Mouse (Mus musculus) T-helper 1 cell (primary cell): ENCODE data around the gene Zan.

Experiments
- in situ Hi-C: fragments of 300-600 bp; cut with MboI, MseI; formaldehyde crosslinking; loops from one replicate; pipeline ENCODE4 v1.15.1; 2025; ENCODE audit warnings: high pct_unique_total_duplicates

Gene Zan

DNA sequence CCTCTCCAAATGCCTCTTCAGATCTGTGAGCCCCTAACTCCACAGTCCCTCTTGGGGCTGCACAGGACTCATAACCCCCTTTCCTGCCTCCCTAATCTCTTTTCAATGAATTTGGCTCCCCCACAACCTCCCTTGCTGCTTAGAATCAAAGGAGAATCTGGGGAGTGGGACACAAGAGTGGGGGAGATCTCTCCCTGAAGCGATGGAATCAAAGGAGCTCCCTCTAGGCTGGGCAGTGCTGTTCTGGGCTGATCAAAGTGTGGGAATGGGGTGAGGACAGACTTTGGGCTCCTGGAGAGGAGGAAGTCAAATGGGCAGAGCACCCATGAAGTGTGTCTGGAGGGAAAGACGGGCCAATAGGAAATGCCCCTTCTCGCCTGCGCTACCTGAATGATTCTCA is 125.5 kb downstream of the Zan start:
- in situ Hi-C loops = no loop called here

DNA sequence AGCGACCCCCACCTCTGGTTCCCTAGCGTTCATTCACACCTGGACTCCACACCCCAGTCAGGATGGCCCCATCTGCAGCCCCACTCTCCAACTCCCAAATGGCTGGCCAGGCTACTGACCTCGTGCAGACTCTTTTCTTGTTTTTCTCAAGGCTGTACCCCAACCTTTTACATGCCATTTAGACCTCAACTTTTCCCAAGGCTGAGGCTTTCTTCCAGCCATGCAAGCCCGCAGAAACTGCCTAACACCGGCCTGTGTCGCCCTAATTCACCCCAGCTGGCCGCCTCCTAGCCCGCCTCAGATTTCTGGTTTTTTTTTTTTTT is 125.8 kb downstream of the Zan start:
- in situ Hi-C loops = no loop called here

DNA sequence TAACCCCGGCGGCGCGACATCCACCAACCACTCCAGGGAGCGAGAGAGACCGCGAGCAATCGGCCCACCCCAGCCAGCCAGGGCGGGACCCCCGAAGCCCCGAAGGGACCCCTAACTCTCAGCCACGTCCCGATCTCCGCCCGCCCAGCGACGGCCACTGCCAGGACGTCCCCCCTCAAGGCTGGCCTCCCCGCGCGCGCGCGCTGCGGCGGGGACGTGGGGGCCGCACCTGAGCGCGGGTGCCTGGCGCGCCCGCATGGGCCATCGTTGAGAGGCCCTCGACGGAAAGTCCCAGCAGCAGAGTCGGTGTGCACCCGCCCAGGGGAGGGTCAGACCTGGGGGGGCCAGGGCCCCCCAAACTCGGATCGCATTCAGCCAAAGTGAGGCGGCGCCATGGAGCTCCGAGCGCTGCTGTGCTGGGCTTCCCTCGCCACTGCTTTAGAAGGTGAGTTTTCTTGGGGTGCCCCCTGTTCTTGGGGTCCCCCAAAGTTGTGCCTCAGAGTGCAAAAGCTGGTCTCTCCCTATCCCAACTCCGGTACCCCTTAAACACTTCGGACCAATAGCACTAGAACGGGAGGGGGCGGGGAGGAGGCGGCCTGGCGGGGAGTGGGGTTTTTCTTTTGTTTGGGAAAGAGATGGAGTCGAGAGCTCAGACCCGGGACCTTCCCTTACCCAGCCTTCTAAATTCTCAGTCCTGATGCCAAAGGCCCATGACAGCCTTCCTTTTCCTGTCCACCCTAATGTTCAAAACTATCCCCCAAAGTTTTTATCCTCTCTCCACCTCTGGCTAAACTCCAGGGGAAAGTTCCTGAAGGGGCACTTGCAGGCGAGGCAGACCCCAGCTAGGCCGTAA is 126.4 kb downstream of the Zan start:
- in situ Hi-C loops = no loop called here

DNA sequence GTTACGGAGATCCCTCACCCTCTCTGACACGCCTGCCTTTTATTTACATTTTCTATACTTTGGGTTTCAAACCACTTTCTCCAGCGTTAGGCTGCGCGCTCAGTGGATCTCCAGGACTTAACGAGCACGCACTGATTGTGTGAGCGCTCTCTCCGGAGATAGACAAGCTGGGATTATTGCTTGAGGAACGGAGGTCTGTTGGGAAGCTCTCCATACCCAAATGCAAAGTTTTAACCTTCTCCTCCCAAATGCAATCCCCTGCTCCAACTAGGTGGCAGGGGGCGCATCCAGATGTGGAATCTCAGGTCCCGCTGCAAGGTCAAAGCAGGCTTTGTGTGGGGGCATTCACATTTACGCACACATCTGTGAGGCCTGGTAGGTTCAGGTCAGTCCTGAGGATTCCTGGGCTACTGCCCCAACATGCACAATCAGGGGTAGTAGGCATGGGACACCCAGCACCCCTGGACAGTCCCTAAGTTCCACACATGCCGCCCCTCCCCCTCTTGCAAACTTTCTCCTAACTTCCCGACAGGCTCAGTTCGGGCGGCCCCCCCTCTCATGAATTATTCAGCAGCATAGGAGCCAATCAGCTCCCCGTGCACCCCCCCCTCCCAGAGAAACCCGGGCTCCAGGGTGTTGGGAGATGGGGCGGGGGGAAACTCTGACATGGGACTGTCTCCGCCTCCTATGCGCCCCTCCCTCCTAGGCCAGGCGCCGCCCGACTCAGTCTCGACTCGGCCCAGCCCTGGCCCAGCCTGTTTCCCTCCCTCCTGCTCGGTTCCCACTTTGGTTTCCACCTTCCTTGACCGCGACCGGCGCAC is 127.3 kb downstream of the Zan start, which contains the start of gene Ephb4:
Gene Ephb4 (plus strand): TSS at position 726 of the 821 bp plus-strand sequence.
- in situ Hi-C loops = no loop called here

DNA sequence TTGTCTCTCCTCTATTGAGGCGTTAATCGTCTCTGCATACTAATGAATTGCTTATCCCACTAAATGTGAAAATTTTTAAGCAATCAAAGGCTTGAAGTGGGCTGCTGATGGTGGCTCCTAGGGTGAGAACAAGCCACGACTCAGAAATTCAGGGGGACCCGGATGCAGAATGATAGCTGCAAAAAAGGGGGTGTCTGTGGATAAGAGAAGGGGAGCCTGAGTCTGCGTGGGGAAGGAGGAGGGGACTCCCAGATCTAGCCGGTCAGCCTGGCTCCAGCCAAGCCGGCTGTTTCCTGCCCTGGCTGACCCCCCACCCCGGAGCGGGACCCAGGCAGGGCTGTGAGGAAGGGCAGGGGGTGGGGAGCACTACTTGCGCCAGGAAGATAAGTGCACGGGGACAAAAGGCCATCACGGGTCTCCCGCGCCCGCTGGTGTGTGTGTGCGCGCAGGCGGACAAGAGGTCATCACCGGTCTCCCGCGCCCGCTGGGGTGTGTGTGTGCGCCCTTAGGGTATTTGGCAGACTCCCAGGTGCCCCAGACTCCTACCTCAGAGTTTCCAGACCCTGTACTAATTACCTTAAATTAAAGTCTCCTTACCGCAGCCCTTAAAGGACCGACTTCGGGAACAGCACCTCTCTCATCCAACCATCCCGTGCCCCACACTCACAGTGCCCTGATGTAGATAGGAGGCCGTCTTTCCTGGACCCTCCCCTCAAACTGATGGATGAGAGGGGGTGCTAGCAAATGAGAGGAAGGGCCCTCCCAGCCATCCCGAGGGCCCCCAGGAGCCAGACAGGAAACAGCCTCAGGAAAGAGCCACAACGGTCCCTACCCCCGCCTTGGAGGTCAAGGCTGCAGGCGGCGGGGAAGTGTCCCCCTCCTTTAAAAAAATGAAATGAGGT is 128.1 kb downstream of the Zan start:
- in situ Hi-C loops = no loop called here

DNA sequence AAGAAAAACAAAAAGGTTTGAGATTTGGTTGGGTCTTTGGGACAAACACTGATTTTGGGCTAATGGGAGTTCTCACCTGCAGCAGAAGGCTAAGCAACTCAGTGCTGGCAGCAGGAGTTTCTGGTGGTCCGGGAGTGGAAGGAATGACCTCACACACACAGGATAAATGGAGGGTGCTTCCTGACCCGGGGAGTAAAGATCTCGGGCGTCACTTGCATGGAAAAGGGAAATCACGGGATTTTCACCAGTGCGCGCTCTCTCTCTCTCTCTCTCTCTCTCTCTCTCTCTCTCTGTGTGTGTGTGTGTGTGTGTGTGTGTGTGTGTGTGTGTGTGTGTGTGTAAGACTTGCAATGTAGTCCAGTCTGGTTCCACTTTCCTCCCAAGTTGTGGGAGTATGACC is 129.0 kb downstream of the Zan start:
- in situ Hi-C loops = no loop called here

DNA sequence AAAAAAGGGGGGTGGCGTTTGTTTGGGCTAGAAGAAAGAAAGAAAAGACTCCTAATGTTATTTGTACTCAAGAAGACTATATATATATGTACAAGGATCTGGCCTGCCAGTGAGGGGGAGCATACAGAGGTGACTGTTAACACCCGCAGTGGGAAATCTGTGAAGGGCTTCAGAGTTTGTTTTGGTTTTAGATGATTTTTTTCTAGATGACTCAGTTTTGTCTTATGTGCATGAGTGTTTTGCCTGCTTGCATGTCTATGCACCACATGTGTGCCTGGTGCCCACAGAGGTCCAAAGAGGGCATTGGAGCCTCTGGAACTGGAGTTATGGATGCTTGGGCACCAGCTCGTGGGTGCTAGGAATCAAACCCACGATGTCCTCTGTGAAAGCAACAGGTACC is 129.9 kb downstream of the Zan start:
- in situ Hi-C loops = no loop called here

DNA sequence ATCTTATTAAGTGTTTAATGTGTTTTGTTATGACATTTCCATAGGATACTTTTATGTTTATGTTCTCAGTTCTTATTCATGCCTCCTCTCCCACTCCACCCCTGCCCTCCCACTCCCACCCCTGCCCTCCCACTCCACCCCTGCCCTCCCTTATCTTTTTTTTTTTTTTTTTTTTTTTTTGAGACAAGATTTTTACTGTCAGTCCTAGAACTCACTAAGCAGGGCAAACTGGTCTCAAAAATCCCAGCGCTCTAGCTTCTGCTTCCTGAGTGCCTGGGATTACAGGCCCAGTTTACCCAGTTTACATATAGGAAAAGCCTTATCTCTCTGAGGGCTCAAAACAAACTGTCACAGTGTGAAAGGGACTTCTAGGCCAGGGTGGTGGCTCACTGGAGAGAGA is 130.5 kb downstream of the Zan start:
- in situ Hi-C loops = no loop called here

DNA sequence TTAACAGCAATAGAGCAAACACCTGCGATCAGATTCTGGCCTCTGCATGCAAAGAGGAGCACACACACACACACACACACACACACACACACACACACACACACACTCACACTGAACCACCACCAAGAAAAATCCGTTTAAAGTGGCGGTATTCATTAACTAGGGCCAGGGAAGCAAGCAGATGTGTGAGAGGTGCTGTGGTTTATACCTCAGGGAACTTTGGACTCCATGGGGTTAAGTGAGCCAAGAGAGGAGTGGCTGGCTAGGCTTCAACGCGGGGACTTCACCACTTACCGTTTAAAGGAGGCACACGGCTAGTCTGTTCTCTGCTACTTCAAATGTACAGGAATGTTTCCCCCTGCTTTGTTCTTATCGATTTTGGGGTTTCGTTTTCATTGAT is 131.0 kb downstream of the Zan start:
- in situ Hi-C loops = no loop called here

DNA sequence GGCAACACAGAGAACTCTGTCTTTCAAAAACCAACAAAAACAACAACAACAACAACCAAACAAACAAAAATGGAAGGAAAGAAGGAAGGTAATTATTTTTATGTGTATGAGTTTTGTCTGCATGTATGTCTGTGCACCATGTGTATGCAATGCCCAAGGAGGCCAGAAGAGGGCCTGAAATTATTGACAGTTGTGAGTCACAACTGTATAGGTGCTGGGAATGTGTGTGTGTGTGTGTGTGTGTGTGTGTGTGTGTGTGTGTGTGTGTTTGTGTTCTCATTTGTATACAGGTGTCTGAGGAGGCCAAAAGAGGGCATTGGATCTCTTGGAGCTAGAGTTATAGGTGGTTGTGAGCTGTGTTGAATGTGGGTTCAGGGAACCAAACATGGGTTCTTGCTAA is 133.0 kb downstream of the Zan start:
- in situ Hi-C loops = no loop called here

DNA sequence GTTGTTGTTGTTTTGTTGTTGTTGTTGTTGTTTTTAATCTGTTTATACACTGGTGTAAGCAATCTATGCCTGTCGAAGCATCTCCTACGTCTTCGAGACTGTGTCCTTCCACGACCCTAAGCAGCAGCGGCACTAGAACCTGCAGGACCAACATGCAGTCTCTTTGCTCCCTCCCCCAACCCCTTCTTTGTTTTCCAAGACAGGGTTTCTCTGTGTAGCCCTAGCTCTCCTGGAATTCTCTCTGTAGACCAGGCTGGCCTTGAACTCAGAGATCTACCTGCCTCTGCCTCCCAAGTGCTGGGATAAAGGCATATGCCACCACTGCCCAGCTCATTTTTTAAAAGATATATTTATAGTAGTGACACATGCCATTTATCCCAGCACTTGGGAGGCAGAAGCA is 133.5 kb downstream of the Zan start:
- in situ Hi-C loops = no loop called here

DNA sequence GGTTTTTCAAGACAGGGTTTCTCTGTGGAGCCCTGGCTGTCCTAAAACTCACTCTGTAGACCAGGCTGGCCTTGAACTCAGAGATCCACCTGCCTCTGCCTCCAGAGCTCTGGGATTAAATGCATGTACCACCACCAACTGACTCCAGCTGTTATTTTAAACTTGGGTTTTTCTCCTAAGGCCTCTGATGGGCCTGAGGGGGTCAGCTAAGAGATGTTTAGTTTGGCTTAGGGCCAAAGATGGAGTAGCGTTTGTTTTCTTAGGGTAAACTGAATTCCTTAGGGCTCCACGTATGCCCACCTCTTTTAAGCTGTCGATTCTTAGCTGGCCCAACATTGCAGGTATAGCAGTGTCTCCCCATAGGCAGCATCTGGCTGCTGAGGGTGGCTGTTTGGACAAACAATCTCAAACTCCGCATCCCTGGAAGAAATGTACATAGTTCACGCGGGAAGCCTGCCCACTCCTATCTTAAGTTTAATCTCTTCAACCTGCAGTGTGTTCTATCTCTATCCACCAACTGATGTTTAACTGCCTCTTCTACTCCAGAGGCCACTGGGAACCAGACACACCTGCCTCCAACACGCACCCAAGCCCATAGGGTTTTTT is 134.4 kb downstream of the Zan start:
- in situ Hi-C loops = no loop called here

DNA sequence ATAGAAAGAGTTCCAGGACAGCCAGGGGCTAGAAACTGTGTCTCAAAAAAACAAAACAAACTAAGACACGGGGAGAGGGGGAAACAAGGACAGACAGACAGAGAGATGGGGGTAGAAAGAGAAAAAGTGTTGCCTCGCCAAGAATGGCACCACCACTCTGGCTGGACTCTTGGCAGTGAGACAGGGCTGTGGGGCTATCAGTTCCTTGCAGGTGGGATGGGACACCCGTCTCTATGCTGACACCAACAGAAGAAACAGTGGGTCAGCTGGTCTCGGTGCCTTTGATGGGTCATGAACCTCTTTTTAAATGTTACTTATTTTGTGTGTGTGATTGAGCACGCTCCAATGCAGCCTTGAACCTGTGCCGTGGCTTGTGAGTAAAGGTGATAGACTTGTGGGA is 136.6 kb downstream of the Zan start:
- in situ Hi-C loops = no loop called here

DNA sequence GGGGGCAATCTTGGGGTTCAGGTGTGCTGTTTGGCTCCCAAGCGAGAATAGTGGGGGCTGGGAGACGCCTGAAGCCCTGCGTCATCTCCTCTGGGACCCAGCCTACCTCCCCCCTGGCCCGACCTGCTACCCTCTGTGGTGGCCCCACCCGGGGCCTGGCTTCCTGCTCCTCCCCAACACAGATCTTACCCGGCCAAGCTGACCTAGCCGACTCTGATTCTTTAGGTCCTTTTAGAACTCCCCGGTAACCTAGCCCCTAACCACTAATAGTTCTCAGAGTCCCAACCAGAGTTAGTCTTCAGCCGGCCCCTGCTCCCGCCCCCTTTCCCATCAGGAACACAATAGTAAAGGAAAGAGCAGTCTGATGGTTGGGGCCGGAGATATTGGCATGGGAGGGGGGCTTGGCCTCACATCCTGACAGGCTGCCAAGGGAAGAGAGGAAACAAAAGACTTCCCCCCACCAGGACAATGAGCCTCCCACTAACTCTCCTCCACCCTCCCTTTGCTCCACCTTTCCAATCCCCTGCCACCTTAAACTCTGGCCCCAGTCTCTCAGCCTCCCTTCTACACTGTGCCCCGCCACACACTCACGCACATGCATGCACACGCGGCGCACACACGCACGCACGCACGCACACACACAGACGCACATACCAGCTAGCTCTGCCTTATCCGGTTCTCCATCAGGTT is 137.4 kb downstream of the Zan start:
- in situ Hi-C loops = no loop called here

DNA sequence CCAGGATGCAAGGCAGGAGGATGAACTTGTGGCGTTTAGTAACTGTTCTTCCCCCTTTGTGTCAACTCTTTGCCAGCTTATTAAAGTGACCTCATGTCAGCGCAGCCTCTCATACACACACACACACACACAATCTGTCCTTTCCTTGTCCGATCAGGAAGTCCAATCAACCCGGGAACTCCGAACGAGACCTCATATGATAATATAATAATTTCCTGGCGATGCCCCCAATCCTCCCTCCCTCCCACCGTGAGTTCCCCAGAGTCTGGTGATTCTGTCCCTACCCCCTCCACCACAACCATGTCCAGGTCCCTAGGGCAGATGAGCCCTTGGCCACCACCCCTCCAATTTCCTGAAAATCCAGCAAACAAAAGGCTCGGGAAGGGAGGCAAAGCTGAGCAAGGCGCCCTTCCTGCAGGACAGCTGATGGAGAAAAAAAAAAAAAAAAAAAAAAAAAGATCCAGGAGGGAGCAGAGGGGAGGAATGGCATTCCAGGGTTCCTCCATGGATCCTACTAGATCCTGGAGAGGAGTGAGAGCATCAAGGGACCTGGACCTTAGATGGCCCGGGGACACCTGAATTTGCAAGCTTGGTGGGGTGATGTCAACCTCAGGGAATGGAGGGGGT is 138.1 kb downstream of the Zan start:
- in situ Hi-C loops = no loop called here

DNA sequence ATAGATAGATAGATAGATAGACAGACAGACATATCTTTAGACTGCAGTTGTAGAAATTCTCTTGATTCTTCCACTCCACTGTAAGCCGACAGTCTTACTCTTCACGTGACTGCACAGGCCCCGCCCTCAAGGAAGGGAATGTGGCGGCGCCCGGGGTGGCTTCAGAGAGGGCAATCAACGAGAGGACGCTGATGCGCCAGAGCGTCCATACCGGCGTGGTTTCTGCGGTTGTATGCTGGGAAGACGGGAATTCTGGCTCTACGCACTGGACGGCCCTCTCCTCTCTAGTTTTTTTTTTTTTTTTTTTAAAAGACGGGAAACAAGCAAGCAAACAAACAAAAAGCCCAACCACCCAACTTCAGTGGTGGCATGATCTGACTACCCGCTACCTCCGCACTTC is 138.6 kb downstream of the Zan start:
- in situ Hi-C loops = no loop called here

DNA sequence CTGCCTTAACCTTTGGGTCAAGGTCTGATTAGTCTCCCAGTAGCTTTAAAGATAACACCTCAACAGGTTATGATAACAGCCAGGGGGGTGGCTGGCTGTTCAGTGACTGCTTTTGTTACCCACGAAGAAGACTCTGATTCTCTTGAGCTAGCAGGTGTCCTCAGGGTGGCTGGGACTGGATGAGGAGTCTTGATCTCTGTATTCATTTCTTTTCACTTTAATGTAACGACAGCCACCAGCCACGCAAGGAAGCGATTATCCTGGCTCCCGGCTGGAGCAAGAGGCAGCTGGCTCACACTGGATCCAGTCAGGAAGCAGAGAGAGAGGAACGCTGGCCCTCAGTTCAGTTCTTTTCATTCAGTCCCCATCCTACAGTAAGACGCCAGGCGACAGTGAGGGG is 139.7 kb downstream of the Zan start:
- in situ Hi-C loops = no loop called here

DNA sequence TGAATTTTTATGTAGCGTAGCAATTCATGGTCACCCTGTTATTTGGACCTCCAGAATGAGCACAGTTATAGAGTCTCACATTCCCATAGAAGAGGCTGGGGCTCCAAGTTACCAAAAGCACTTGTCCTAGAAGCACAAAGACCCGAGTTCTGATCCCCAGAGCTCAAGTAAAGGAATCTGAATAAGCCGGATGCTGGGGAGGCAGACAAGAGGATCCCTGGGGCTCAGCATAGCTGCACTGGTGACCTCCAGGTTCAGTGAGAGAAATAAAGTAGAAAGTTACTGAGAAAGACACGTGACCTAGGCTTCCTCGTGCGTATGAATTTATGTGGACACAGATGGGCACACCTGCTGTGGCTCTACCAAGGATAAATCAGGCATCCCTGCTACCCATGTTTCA is 141.8 kb downstream of the Zan start:
- in situ Hi-C loops = no loop called here

DNA sequence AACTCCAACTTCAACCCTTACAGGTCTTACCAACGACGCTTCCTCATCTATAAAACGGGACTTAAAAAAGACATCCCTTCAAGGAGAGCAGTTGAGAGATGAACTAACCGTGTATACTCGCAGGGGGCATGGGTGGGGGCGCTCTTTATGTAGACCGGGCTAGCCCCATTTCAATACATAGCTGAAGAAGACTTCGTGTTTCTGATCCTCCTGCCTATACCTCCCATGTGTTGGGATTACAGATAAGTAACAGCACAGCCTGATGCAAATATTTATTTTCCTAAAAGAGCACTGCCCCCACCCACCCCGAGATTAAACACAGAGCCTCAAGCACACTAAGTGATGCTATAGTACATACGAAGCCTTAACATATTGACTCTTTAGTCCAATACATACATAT is 142.5 kb downstream of the Zan start:
- in situ Hi-C loops = no loop called here

DNA sequence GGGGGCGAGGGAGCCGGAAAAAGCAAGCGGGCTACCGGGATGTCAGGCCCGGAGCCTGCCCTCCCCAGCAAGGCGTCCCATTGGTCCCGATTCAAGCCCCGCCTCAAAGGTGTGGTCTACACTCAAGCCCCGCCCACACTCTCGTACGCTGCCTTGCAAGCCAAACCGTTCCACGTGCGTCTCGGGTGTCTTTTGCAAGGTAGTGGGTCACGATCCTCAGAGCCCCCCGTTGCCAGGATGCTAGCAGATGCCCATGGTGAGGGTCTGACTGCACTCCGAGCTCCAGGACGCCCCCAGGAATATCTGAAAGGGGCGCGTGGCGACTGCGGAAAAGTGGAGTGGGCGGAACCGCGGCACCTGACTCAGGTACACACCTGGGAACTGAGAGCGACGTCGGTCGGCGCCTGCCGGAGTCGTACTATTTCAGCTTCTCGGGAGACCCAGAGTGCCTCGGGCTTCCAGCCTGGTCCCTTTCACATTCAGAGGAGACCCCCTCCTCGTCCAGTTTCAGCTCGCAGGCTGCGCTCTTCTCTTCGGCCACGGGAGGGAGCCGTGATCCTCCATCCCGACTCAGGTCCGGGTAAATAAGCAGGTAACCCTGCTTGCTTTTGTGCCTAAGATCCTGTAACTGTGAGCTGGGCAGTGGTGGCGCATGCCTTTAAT is 143.2 kb downstream of the Zan start, which contains the start of gene Slc12a9:
Gene Slc12a9 (minus strand): TSS at position 86 of the 663 bp plus-strand sequence.
- in situ Hi-C loops = no loop called here
